Mouse (Mus musculus) CH12.LX (cell line): ENCODE measurements around the gene Colgalt2. TPM values are rescaled to one million over a fixed set of nuclear protein-coding genes. Genes with fewer than 3 reads are reported as not detected.

Experiments
- DNase-seq: peaks from one replicate; pipeline ENCODE4 v3.0.0-alpha.2; 2013; ENCODE audit errors: extremely low read depth
- H3K27ac ChIP-seq: 2 replicates; pipeline ENCODE4 v1.5.1; 2012; ENCODE audit warnings: low read depth, mild to moderate bottlenecking, control low read depth, moderate library complexity; ENCODE audit not compliant: insufficient read depth
- H3K27me3 ChIP-seq: replicated peaks from 2 replicates; pipeline ENCODE3; 2012; ENCODE audit warnings: inconsistent platforms
- H3K36me3 ChIP-seq, 2 experiments: replicated peaks in 1 of 2; 2 replicates each; pipeline versions ENCODE3 to v1.6.1; 2012; ENCODE audit warnings: inconsistent platforms in 1 of 2, low read length in 1 of 2, mild to moderate bottlenecking in 1 of 2, mixed read lengths in 1 of 2, moderate library complexity in 1 of 2; ENCODE audit not compliant: control insufficient read depth in 1 of 2, insufficient read depth in 1 of 2
- H3K4me1 ChIP-seq, 2 experiments: 2 replicates each; pipeline ENCODE4 v1.6.1; 2012; ENCODE audit warnings: inconsistent platforms in 1 of 2, moderate library complexity in 1 of 2; ENCODE audit not compliant: insufficient read depth in 2 of 2, control insufficient read depth in 1 of 2
- H3K4me2 ChIP-seq: 2 replicates; pipeline ENCODE4 v1.6.1; 2012; ENCODE audit warnings: low read depth, mild to moderate bottlenecking, control low read depth; ENCODE audit not compliant: poor library complexity, insufficient read depth, severe bottlenecking
- H3K4me3 ChIP-seq, 3 experiments: fragments of 150-350 bp in 1 of 3; sonication (generic) in 1 of 3; replicated peaks in 1 of 3; 2 replicates each; pipeline versions ENCODE3 to v1.5.1; 2011 to 2012; ENCODE audit warnings: low read depth in 2 of 3, low read length in 2 of 3, mild to moderate bottlenecking in 2 of 3, moderate library complexity in 2 of 3, control low read depth in 1 of 3, improper control_type of control experiment in 1 of 3, inconsistent platforms in 1 of 3, mixed read lengths in 1 of 3; ENCODE audit not compliant: poor library complexity in 1 of 3
- H3K79me2 ChIP-seq: replicated peaks from 2 replicates; pipeline ENCODE4 v1.6.1; 2012; ENCODE audit warnings: mild to moderate bottlenecking, moderate library complexity; ENCODE audit not compliant: control insufficient read depth, poor library complexity, insufficient read depth, severe bottlenecking; ENCODE audit errors: extremely low read depth
- H3K9ac ChIP-seq: 2 replicates; pipeline ENCODE4 v1.6.1; 2012; ENCODE audit warnings: low read depth, mild to moderate bottlenecking, control low read depth, moderate library complexity; ENCODE audit not compliant: insufficient read depth
- H3K9me3 ChIP-seq: replicated peaks from 2 replicates; pipeline ENCODE3; 2012; ENCODE audit warnings: low read length, inconsistent platforms, mixed read lengths
- CHD1 ChIP-seq: IDR thresholded peaks from 2 replicates; pipeline ENCODE4 v1.6.1; 2012; ENCODE audit warnings: low read depth, low read length, improper control_type of control experiment, inconsistent platforms
- CTCF ChIP-seq, 2 experiments: IDR thresholded peaks in 1 of 2; conservative IDR thresholded peaks in 1 of 2; 2 replicates each; pipeline ENCODE4 v1.5.1; 2011 to 2012; ENCODE audit warnings: low read depth in 2 of 2, low read length in 2 of 2, improper control_type of control experiment in 1 of 2, inconsistent platforms in 1 of 2, mild to moderate bottlenecking in 1 of 2, moderate library complexity in 1 of 2
- EP300 ChIP-seq: IDR thresholded peaks from 2 replicates; pipeline ENCODE4 v1.6.1; 2011; ENCODE audit warnings: low read length, improper control_type of control experiment
- GABPA ChIP-seq: IDR thresholded peaks from 2 replicates; pipeline ENCODE4 v1.6.1; 2012; ENCODE audit warnings: low read depth, low read length, improper control_type of control experiment, inconsistent platforms; ENCODE audit not compliant: insufficient replicate concordance
- HCFC1 ChIP-seq: IDR thresholded peaks from 2 replicates; pipeline ENCODE4 v1.6.1; 2012; ENCODE audit warnings: low read depth, mild to moderate bottlenecking, inconsistent platforms, low read length, improper control_type of control experiment
- JUND ChIP-seq: conservative IDR thresholded peaks from 2 replicates; pipeline ENCODE4 v1.6.1; 2011; ENCODE audit warnings: low read depth, low read length, improper control_type of control experiment
- MAX ChIP-seq: IDR thresholded peaks from 2 replicates; pipeline ENCODE4 v1.6.1; 2011; ENCODE audit warnings: low read length, improper control_type of control experiment
- MAZ ChIP-seq: IDR thresholded peaks from 2 replicates; pipeline ENCODE4 v1.6.1; 2012; ENCODE audit warnings: low read depth, mild to moderate bottlenecking, inconsistent platforms, low read length, improper control_type of control experiment, moderate library complexity
- MXI1 ChIP-seq: IDR thresholded peaks from 2 replicates; pipeline ENCODE4 v1.6.1; 2011; ENCODE audit warnings: mild to moderate bottlenecking, low read depth, low read length, improper control_type of control experiment
- MYC ChIP-seq: IDR thresholded peaks from 2 replicates; pipeline ENCODE4 v1.6.1; 2011; ENCODE audit warnings: low read depth, mild to moderate bottlenecking, improper control_type of control experiment, low read length
- RAD21 ChIP-seq: IDR thresholded peaks from 2 replicates; pipeline ENCODE4 v1.6.1; 2011; ENCODE audit warnings: low read depth, mild to moderate bottlenecking, low read length, improper control_type of control experiment, moderate library complexity
- RCOR1 ChIP-seq: conservative IDR thresholded peaks from 2 replicates; pipeline ENCODE4 v1.6.1; 2012; ENCODE audit warnings: low read depth, mild to moderate bottlenecking, inconsistent platforms, low read length, improper control_type of control experiment
- SIN3A ChIP-seq: IDR thresholded peaks from 2 replicates; pipeline ENCODE4 v1.6.1; 2012; ENCODE audit warnings: low read length, improper control_type of control experiment, inconsistent platforms
- SMC3 ChIP-seq: IDR thresholded peaks from 2 replicates; pipeline ENCODE4 v1.6.1; 2011; ENCODE audit warnings: low read depth, low read length, improper control_type of control experiment
- TBP ChIP-seq: conservative IDR thresholded peaks from 2 replicates; pipeline ENCODE4 v1.6.1; 2011; ENCODE audit warnings: low read depth, low read length, improper control_type of control experiment
- TCF12 ChIP-seq: IDR thresholded peaks from 2 replicates; pipeline ENCODE4 v1.6.1; 2014; ENCODE audit warnings: low read depth, mild to moderate bottlenecking, inconsistent platforms, low read length, improper control_type of control experiment
- UBTF ChIP-seq: IDR thresholded peaks from 2 replicates; pipeline ENCODE4 v1.6.1; 2012; ENCODE audit warnings: low read depth, mild to moderate bottlenecking, inconsistent platforms, low read length, improper control_type of control experiment, moderate library complexity
- USF2 ChIP-seq: conservative IDR thresholded peaks from 2 replicates; pipeline ENCODE4 v1.6.1; 2011; ENCODE audit warnings: low read depth, low read length, improper control_type of control experiment
- ZMIZ1 ChIP-seq: IDR thresholded peaks from 2 replicates; pipeline ENCODE4 v1.6.1; 2012; ENCODE audit warnings: low read depth, mild to moderate bottlenecking, inconsistent platforms, low read length, improper control_type of control experiment
- dilution Hi-C: fragments of 300-500 bp; cut with MboI; formaldehyde crosslinking; loops from 2 replicates; pipeline ENCODE4 v1.14.3; 2020; ENCODE audit warnings: low sequenced_read_pairs; ENCODE audit not compliant: extremely low pct_unique_long_range_greater_than_20kb, extremely low pct_ligation_motif_present
- in situ Hi-C: fragments of 300-500 bp; cut with MboI; formaldehyde crosslinking; loops from 3 replicates; pipeline ENCODE4 v1.14.3; 2019; ENCODE audit warnings: low sequenced_read_pairs, low pct_ligation_motif_present, low pct_unique_long_range_greater_than_20kb, mixed read lengths
- polyA plus RNA-seq: library from polyadenylated mRNA; unstranded; fragments of >175 nt; gene quantifications from 2 replicates; pipeline ENCODE4 v1.2.1, GENCODE M21; 2012; ENCODE audit warnings: low read depth; ENCODE audit not compliant: insufficient read length
- total RNA-seq, 2 experiments: library from RNA; depleted of rRNA; stranded (reverse); fragments of 300-350 nt in 1 of 2; fragments of >200 nt in 1 of 2; gene quantifications; 2 replicates each; pipeline ENCODE4 v1.2.3; 2012 to 2014

Gene Colgalt2
- total and polyA plus RNA-seq, 3 experiments = not detected

- H3K4me3 ChIP-seq = no peak overlapping the region
- dilution Hi-C loops (no loop called here), in situ Hi-C loops (no loop called here)
- no peaks in the 10 kb centered on the region for H3K79me2 ChIP-seq
- no peak overlapping the region for H3K4me2 ChIP-seq
- no peak overlapping the region for H3K9ac ChIP-seq
- peaks cover 0 to 1% of the 10 kb centered on the region in 2 experiments; a peak in 1 of 4 replicates for H3K4me1 ChIP-seq
- no peak for DNase-seq
- H3K27me3 ChIP-seq = no peaks in the 10 kb centered on the region
- no peak overlapping the region for H3K27ac ChIP-seq
- H3K36me3 ChIP-seq = no peaks in the 10 kb centered on the region
- H3K9me3 ChIP-seq = peaks cover 9% of the 10 kb centered on the region
- TF ChIP-seq USF2 (no peak), ZMIZ1 (no peak), EP300 (no peak), RCOR1 (no peak)
These were observed 16.8 kb downstream of the Colgalt2 start for GRCm38 (mm10) chr1:152416306-152416904.

GRCm38 (mm10) chr1:152417602-152418001, 18.0 kb downstream of the Colgalt2 start:
- no peak overlapping the region for H3K9ac ChIP-seq
- H3K4me2 ChIP-seq = no peak overlapping the region
- no peak for DNase-seq
- dilution Hi-C loops (no loop called here), in situ Hi-C loops (no loop called here)
- no peaks in the 10 kb centered on the region for H3K27me3 ChIP-seq
- no peak for TF ChIP-seq EP300
- TF ChIP-seq TBP = no peak
- TF ChIP-seq TCF12 = no peak
- TF ChIP-seq SIN3A = no peak
- no peak for TF ChIP-seq HCFC1
- no peak for TF ChIP-seq GABPA
- no peak for TF ChIP-seq UBTF
- TF ChIP-seq SMC3 = no peak
- TF ChIP-seq RAD21 = no peak
- TF ChIP-seq RCOR1 = no peak
- no peak for TF ChIP-seq MAZ
- TF ChIP-seq MAX = no peak
- no peak for TF ChIP-seq CHD1
- TF ChIP-seq MXI1 = no peak
- TF ChIP-seq JUND = no peak
- no peak for TF ChIP-seq CTCF (conservative IDR thresholded peaks at IDR 0.05 in 1 of 2, IDR thresholded peaks at IDR 0.05 in 1 of 2; ENCODE audit: low read depth in 2 of 2, low read length in 2 of 2)
- TF ChIP-seq MYC = no peak
- H3K36me3 ChIP-seq = no peaks in the 10 kb centered on the region
- H3K4me1 ChIP-seq = peaks cover 0 to 9% of the 10 kb centered on the region in 2 experiments; a peak in 1 of 4 replicates
- H3K4me3 ChIP-seq = no peak overlapping the region
- H3K9me3 ChIP-seq = peaks cover 4% of the 10 kb centered on the region
- H3K27ac ChIP-seq = no peak overlapping the region
- no peaks in the 10 kb centered on the region for H3K79me2 ChIP-seq
